Mouse (Mus musculus) bone marrow macrophage, adult 2 months (primary cell): ENCODE data around the gene Zfp445.

Experiments
- CTCF ChIP-seq: IDR thresholded peaks from 2 replicates; pipeline ENCODE4 v1.5.1; 2012; ENCODE audit warnings: low read depth, mild to moderate bottlenecking, low read length, moderate library complexity
- POLR2A ChIP-seq: IDR thresholded peaks from 2 replicates; pipeline ENCODE4 v1.6.1; 2012; ENCODE audit warnings: mild to moderate bottlenecking, low read depth, low read length, borderline replicate concordance

- TF ChIP-seq CTCF (no peak), POLR2A (no peak)
Measured at GRCm38 (mm10) chr9:122856716-122857115, 9.1 kb downstream of the Zfp445 start.
